Mouse (Mus musculus) MEL (cell line): Measurements from ENCODE around the gene Lrrc4.

Source experiments
- CTCF ChIP-seq, 3 experiments: IDR thresholded peaks in 2 of 3; conservative IDR thresholded peaks in 1 of 3; 2 replicates each; pipeline ENCODE4 v1.5.1; 2011 to 2012; ENCODE audit warnings: low read length in 3 of 3, low read depth in 2 of 3, mild to moderate bottlenecking in 2 of 3, improper control_type of control experiment in 1 of 3, inconsistent platforms in 1 of 3, mixed read lengths in 1 of 3, moderate library complexity in 1 of 3; ENCODE audit not compliant: control insufficient read depth in 1 of 3, insufficient read depth in 1 of 3, poor library complexity in 1 of 3, severe bottlenecking in 1 of 3
- E2F4 ChIP-seq: IDR thresholded peaks from 2 replicates; pipeline ENCODE4 v1.6.1; 2011; ENCODE audit warnings: low read depth, low read length, improper control_type of control experiment, borderline replicate concordance
- EP300 ChIP-seq, 2 experiments: IDR thresholded peaks; 2 replicates each; pipeline ENCODE4 v1.6.1; 2011; ENCODE audit warnings: improper control_type of control experiment in 2 of 2, low read length in 2 of 2, low read depth in 1 of 2, mild to moderate bottlenecking in 1 of 2
- MAX ChIP-seq: IDR thresholded peaks from 2 replicates; pipeline ENCODE4 v1.6.1; 2011; ENCODE audit warnings: low read length, improper control_type of control experiment
- MXI1 ChIP-seq: IDR thresholded peaks from 2 replicates; pipeline ENCODE4 v1.6.1; 2011; ENCODE audit warnings: mild to moderate bottlenecking, low read depth, low read length, improper control_type of control experiment
- MYC ChIP-seq: IDR thresholded peaks from 2 replicates; pipeline ENCODE4 v1.6.1; 2011; ENCODE audit warnings: low read depth, mild to moderate bottlenecking, low read length, improper control_type of control experiment, moderate library complexity
- NELFE ChIP-seq: IDR thresholded peaks from 2 replicates; pipeline ENCODE4 v1.6.1; 2011; ENCODE audit warnings: low read depth, low read length, improper control_type of control experiment
- POLR2A ChIP-seq, 2 experiments: IDR thresholded peaks; 2 replicates each; pipeline ENCODE4 v1.6.1; 2011 to 2012; ENCODE audit warnings: low read length in 2 of 2, mild to moderate bottlenecking in 2 of 2, control low read depth in 1 of 2, improper control_type of control experiment in 1 of 2, low read depth in 1 of 2, moderate library complexity in 1 of 2; ENCODE audit not compliant: control insufficient read depth in 1 of 2, insufficient read depth in 1 of 2, poor library complexity in 1 of 2
- POLR2AphosphoS5 ChIP-seq: IDR thresholded peaks from 2 replicates; pipeline ENCODE4 v1.6.1; 2012; ENCODE audit warnings: low read depth, borderline replicate concordance, mild to moderate bottlenecking, inconsistent platforms, low read length, moderate library complexity, mixed read lengths
- TAL1 ChIP-seq: IDR thresholded peaks from 2 replicates; pipeline ENCODE4 v1.6.1; 2012; ENCODE audit warnings: mild to moderate bottlenecking, inconsistent platforms, low read length, moderate library complexity, mixed read lengths
- TCF12 ChIP-seq: IDR thresholded peaks from 2 replicates; pipeline ENCODE4 v1.6.1; 2014; ENCODE audit warnings: low read depth, mild to moderate bottlenecking, inconsistent platforms, low read length, improper control_type of control experiment, moderate library complexity
- USF1 ChIP-seq: IDR thresholded peaks from 2 replicates; pipeline ENCODE4 v1.6.1; 2014; ENCODE audit warnings: low read depth, mild to moderate bottlenecking, inconsistent platforms, low read length, improper control_type of control experiment, moderate library complexity
- ZNF384 ChIP-seq: IDR thresholded peaks from 2 replicates; pipeline ENCODE4 v1.6.1; 2012; ENCODE audit warnings: low read depth, mild to moderate bottlenecking, inconsistent platforms, low read length, improper control_type of control experiment

DNA sequence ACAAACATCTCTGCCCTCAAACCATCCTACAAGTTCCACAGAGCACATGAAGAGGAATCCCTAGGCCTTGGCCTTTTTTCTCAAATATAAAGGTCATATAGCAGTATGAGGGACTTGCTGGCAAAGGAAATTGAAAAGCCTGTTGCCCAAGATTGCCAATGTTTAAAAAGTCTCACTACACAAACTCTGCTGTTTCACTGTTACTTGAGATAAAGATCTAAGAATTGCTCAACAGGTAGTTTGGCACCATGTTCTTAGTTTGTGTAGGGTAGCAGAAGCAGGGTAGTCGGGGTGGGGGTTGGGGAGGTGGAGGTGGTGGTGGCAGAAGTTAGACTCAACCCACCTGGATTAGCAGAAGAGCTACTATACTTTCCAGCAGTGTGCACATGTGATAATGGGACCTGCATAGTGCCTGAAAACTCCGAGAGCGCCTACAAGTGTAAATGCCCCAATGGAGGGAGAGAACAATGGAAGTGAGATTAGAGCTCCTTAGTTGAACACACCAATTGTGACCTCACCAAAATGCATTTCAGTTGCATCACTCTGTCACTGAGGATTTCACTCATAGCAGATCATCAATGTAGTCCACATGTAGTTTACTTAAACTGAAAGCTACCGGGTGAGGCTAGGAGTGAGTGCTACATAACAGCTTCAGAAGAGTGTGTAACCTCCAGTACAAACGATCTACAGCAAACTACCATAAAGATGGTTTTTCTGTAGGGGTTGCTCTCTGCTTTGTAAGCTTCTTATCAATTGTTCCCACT, 97.5 kb downstream of the Lrrc4 start:
- no peak for TF ChIP-seq POLR2A (IDR thresholded peaks at IDR 0.05; ENCODE audit: control insufficient read depth in 1 of 2, insufficient read depth in 1 of 2, low read depth in 1 of 2, low read length in 2 of 2, poor library complexity in 1 of 2)
- no peak for TF ChIP-seq CTCF (IDR thresholded peaks at IDR 0.05 in 2 of 3, conservative IDR thresholded peaks at IDR 0.05 in 1 of 3; ENCODE audit: control insufficient read depth in 1 of 3, insufficient read depth in 1 of 3, low read depth in 2 of 3, low read length in 3 of 3, poor library complexity in 1 of 3, severe bottlenecking in 1 of 3)
- TF ChIP-seq EP300 (IDR thresholded peaks at IDR 0.05; ENCODE audit: low read depth in 1 of 2, low read length in 2 of 2), result no peak
- no peak for TF ChIP-seq NELFE
- TF ChIP-seq ZNF384, result no peak
- TF ChIP-seq E2F4, result no peak
- TF ChIP-seq TAL1, result no peak
- no peak for TF ChIP-seq USF1
- no peak for TF ChIP-seq POLR2AphosphoS5
- no peak for TF ChIP-seq MAX
- TF ChIP-seq MXI1, result no peak
- no peak for TF ChIP-seq MYC
- TF ChIP-seq TCF12, result no peak
